ENCODE assay signal across 10 mouse cellular contexts in the genomic region with DNA sequence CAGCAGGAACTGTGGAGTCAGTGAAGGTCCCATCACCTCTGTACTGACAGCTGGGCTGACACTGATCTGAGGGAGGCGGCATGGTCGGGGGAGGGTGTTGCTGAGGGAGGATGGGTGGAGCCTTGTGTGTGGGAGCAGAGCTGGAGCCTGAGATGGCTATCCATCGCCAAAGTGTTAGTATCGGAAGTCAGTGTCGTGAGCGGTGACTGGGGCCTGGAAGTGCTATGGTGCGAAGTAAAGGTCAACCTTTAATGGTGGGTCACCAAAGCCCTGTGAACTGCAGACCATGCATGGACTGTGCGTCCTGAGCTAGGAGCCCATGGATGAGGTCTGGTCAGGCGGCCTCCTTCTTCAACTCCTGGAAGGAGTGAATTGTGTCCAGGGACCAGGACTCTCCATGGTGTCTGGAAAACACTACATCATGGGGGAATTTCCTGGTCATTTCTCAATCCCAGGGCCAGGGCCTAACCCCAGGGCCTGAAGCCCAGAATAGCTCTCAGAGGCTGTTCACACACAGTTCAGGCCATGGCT. TPM values are rescaled to one million over a fixed set of nuclear protein-coding genes. Genes with fewer than 3 reads are reported as not detected.
DNase-seq lines count a peak whose midpoint lies in the region; ATAC-seq and TF ChIP-seq lines count a peak whose summit lies in the region.
"Had no signal": no experiment of that assay in that cellular context is flagged by ENCODE, and none has a peak within 500 bp of the region (broad histone marks: within the 10 kb centered on the region; RNA-seq: fewer than 3 reads in every experiment).

No protein-coding gene starts in this region.

- H3K36me3 ChIP-seq in forebrain, embryonic 11.5 days (ENCODE audit: control insufficient read depth, insufficient read depth, low read length) = no peaks in the 10 kb centered on the region
- H3K36me3 ChIP-seq in forebrain, embryonic 12.5 days (replicated peaks) = no peaks in the 10 kb centered on the region
- no peaks in the 10 kb centered on the region for H3K36me3 ChIP-seq in thymus, adult 2 months (ENCODE audit: control insufficient read depth, insufficient read depth, low read length)
- no peaks in the 10 kb centered on the region for H3K36me3 ChIP-seq in midbrain, embryonic 13.5 days

- no peak for TF ChIP-seq POLR2A in thymus, adult 2 months (IDR thresholded peaks at IDR 0.05; ENCODE audit: control insufficient read depth, extremely low read depth, insufficient read depth, low read length, poor library complexity)

- H3K9ac ChIP-seq in forebrain, embryonic 11.5 days (ENCODE audit: low read length) = no peak overlapping the region; the same call in 1 of the 2 replicates
- no peak overlapping the region for H3K9ac ChIP-seq in forebrain, embryonic 12.5 days
- H3K9ac ChIP-seq in midbrain, embryonic 13.5 days (replicated peaks) = no peak overlapping the region

- WGBS in forebrain, embryonic 11.5 days = 62% methylated on average over 9 of the region's 9 CpGs
- 62% methylated on average over 9 of the region's 9 CpGs for WGBS in forebrain, embryonic 12.5 days
- 72% methylated on average over 9 of the region's 9 CpGs for WGBS in thymus, adult 2 months
- WGBS in midbrain, embryonic 13.5 days = 59% methylated on average over 9 of the region's 9 CpGs

- no peaks in the 10 kb centered on the region for H3K9me3 ChIP-seq in forebrain, embryonic 11.5 days (ENCODE audit: control insufficient read depth, low read length)
- no peaks in the 10 kb centered on the region for H3K9me3 ChIP-seq in forebrain, embryonic 12.5 days
- H3K9me3 ChIP-seq in midbrain, embryonic 13.5 days = no peaks in the 10 kb centered on the region

- H3K4me3 ChIP-seq in forebrain, embryonic 11.5 days (ENCODE audit: low read depth, low read length) = no peak overlapping the region
- no peak overlapping the region for H3K4me3 ChIP-seq in forebrain, embryonic 12.5 days (replicated peaks)
- H3K4me3 ChIP-seq in thymus, adult 2 months (ENCODE audit: control insufficient read depth, insufficient read depth, low read length) = no peak overlapping the region
- no peak overlapping the region for H3K4me3 ChIP-seq in midbrain, embryonic 13.5 days (replicated peaks)
- H3K4me3 ChIP-seq in left cerebral cortex, adult 2 months = no peak overlapping the region

- H3K27me3 ChIP-seq in forebrain, embryonic 11.5 days (ENCODE audit: control insufficient read depth, insufficient read depth, low read length) = no peaks in the 10 kb centered on the region
- no peaks in the 10 kb centered on the region; the same call in 1 of the 2 replicates for H3K27me3 ChIP-seq in forebrain, embryonic 12.5 days
- no peaks in the 10 kb centered on the region for H3K27me3 ChIP-seq in thymus, adult 2 months (ENCODE audit: control insufficient read depth, insufficient read depth, low read length)
- 0 out of 2 replicates have a peak, but pooled peaks cover 3% of the 10 kb centered on the region for H3K27me3 ChIP-seq in midbrain, embryonic 13.5 days

- H3K27ac ChIP-seq in forebrain, embryonic 11.5 days (ENCODE audit: low read depth, low read length) = no peak overlapping the region
- no peak overlapping the region for H3K27ac ChIP-seq in forebrain, embryonic 12.5 days
- peak overlapping the region; percentile 32; the same call in 1 of the 2 replicates for H3K27ac ChIP-seq in thymus, adult 2 months (ENCODE audit: control insufficient read depth, insufficient read depth, low read length)
- H3K27ac ChIP-seq in midbrain, embryonic 13.5 days = no peak overlapping the region
- H3K27ac ChIP-seq in left cerebral cortex, adult 2 months = no peak overlapping the region

- no peak for DNase-seq in forebrain, embryonic 11.5 days (ENCODE audit: low spot score)
- no peak for DNase-seq in thymus, adult 2 months
- no peak for DNase-seq in thymus, adult 18-20 months
- peak; percentile 69 to 78 for DNase-seq in kidney, postnatal 4 days
- no peak for DNase-seq in cerebellum, adult 8-10 months
- DNase-seq in left cerebral cortex, adult 2 months (ENCODE audit: extremely low spot score in 1 of 2, low spot score in 2 of 2) = no peak
- DNase-seq: cerebellum, adult 9-10 months; spleen, adult 18-20 months had no signal

- H3K4me1 ChIP-seq in forebrain, embryonic 11.5 days (replicated peaks; ENCODE audit: control insufficient read depth, insufficient read depth, low read length) = peaks cover 6% of the 10 kb centered on the region; the same call in 1 of the 2 replicates
- peaks cover 22% of the 10 kb centered on the region for H3K4me1 ChIP-seq in forebrain, embryonic 12.5 days
- peaks cover 35% of the 10 kb centered on the region for H3K4me1 ChIP-seq in thymus, adult 2 months (replicated peaks; ENCODE audit: control insufficient read depth, insufficient read depth, low read length)
- peaks cover 35% of the 10 kb centered on the region for H3K4me1 ChIP-seq in midbrain, embryonic 13.5 days (replicated peaks)

- intact Hi-C loops in left cerebral cortex, adult 2 months (cut with DNase I) = no loop called here

- H3K4me2 ChIP-seq in forebrain, embryonic 11.5 days (ENCODE audit: low read depth, low read length, severe bottlenecking) = no peak overlapping the region
- H3K4me2 ChIP-seq in forebrain, embryonic 12.5 days = no peak overlapping the region
- no peak overlapping the region for H3K4me2 ChIP-seq in midbrain, embryonic 13.5 days (replicated peaks)

- 0 out of 2 replicates have a peak, but pooled peaks have one; percentile 23 for ATAC-seq in forebrain, embryonic 11.5 days (replicated peaks; ENCODE audit: low FRiP score)
- no peak for ATAC-seq in forebrain, embryonic 12.5 days (ENCODE audit: low FRiP score)
- ATAC-seq in midbrain, embryonic 13.5 days = no peak

- TF ChIP-seq CTCF in thymus, adult 2 months (IDR thresholded peaks at IDR 0.05; ENCODE audit: borderline replicate concordance, control insufficient read depth, extremely low read depth, insufficient read depth, low read length, poor library complexity) = no peak
- no peak for TF ChIP-seq CTCF in left cerebral cortex, adult 2 months (IDR thresholded peaks at IDR 0.05)

RNA-seq across cellular contexts. Expression of a gene that starts 0.7 kb away (rescaled TPM):
- 0.11 and 0.39 TPM in 2 replicates for polyA plus RNA-seq in forebrain, embryonic 11.5 days (2014; fragmentation: Nextera tagmentation; extraction: Ambion mirVana)
- polyA plus RNA-seq in forebrain, embryonic 12.5 days (2016; fragmentation: Nextera tagmentation; extraction: Ambion mirVana) = 0.24 and 0.51 TPM in 2 replicates
- polyA plus RNA-seq in thymus, adult 2 months (2012; rRNA removed) = 11.3 and 11.4 TPM in 2 replicates
- polyA plus RNA-seq in midbrain, embryonic 13.5 days (2015; fragmentation: Nextera tagmentation; extraction: Ambion mirVana) = 0.41 and 0.54 TPM in 2 replicates
- total RNA-seq in left cerebral cortex, adult 2 months (2021) = under 1 TPM; 0.11 to 0.21 TPM

RNA-seq across cellular contexts. Expression of a gene that starts 14.0 kb away (rescaled TPM):
- polyA plus RNA-seq in forebrain, embryonic 11.5 days (2014; fragmentation: Nextera tagmentation; extraction: Ambion mirVana) = 7.3 and 7.4 TPM in 2 replicates
- 14.7 and 16.4 TPM in 2 replicates for polyA plus RNA-seq in forebrain, embryonic 12.5 days (2016; fragmentation: Nextera tagmentation; extraction: Ambion mirVana)
- polyA plus RNA-seq in thymus, adult 2 months (2012; rRNA removed) = 0.62 and 1.7 TPM in 2 replicates
- polyA plus RNA-seq in midbrain, embryonic 13.5 days (2015; fragmentation: Nextera tagmentation; extraction: Ambion mirVana) = 23.4 and 30.8 TPM in 2 replicates
- total RNA-seq in left cerebral cortex, adult 2 months (2021) = 1 to 10 TPM; 1.8 to 2.7 TPM

RNA-seq across cellular contexts. Expression of a gene that starts 18.4 kb away (rescaled TPM):
- 276 and 285 TPM in 2 replicates for polyA plus RNA-seq in forebrain, embryonic 11.5 days (2014; fragmentation: Nextera tagmentation; extraction: Ambion mirVana)
- 227 and 234 TPM in 2 replicates for polyA plus RNA-seq in forebrain, embryonic 12.5 days (2016; fragmentation: Nextera tagmentation; extraction: Ambion mirVana)
- 398 and 475 TPM in 2 replicates for polyA plus RNA-seq in thymus, adult 2 months (2012; rRNA removed)
- 297 and 325 TPM in 2 replicates for polyA plus RNA-seq in midbrain, embryonic 13.5 days (2015; fragmentation: Nextera tagmentation; extraction: Ambion mirVana)
- total RNA-seq in left cerebral cortex, adult 2 months (2021) = 1,000 to 10,000 TPM; 1,732 to 1,834 TPM

RNA-seq across cellular contexts. Expression of a gene that starts 30.4 kb away (rescaled TPM):
- 4.8 and 7.0 TPM in 2 replicates for polyA plus RNA-seq in forebrain, embryonic 11.5 days (2014; fragmentation: Nextera tagmentation; extraction: Ambion mirVana)
- 2.6 and 3.2 TPM in 2 replicates for polyA plus RNA-seq in forebrain, embryonic 12.5 days (2016; fragmentation: Nextera tagmentation; extraction: Ambion mirVana)
- 3.8 and 4.4 TPM in 2 replicates for polyA plus RNA-seq in thymus, adult 2 months (2012; rRNA removed)
- polyA plus RNA-seq in midbrain, embryonic 13.5 days (2015; fragmentation: Nextera tagmentation; extraction: Ambion mirVana) = 2.8 and 2.9 TPM in 2 replicates
- total RNA-seq in left cerebral cortex, adult 2 months (2021) = 100 to 1,000 TPM; 188 to 196 TPM

RNA-seq across cellular contexts. Expression of a gene that starts 38.9 kb away (rescaled TPM):
- polyA plus RNA-seq in forebrain, embryonic 11.5 days (2014; fragmentation: Nextera tagmentation; extraction: Ambion mirVana) = 12.3 and 13.0 TPM in 2 replicates
- 52.6 and 53.3 TPM in 2 replicates for polyA plus RNA-seq in forebrain, embryonic 12.5 days (2016; fragmentation: Nextera tagmentation; extraction: Ambion mirVana)
- 2.2 and 3.0 TPM in 2 replicates for polyA plus RNA-seq in thymus, adult 2 months (2012; rRNA removed)
- polyA plus RNA-seq in midbrain, embryonic 13.5 days (2015; fragmentation: Nextera tagmentation; extraction: Ambion mirVana) = 119 and 120 TPM in 2 replicates
- total RNA-seq in left cerebral cortex, adult 2 months (2021) = 100 to 1,000 TPM; 304 to 311 TPM

Comparison
In these comparisons a context has a peak if more than half of its experiments do, and no peak if none do; other contexts are left out.
1. DNase-seq: peak in kidney, postnatal 4 days (2 of 2); none in forebrain, embryonic 11.5 days (single experiment), thymus, adult 2 months (single experiment), thymus, adult 18-20 months (0 of 2), cerebellum, adult 8-10 months (single experiment) and left cerebral cortex, adult 2 months (0 of 2).